ENCODE assay signal across 8 mouse cellular contexts in the genomic region with DNA sequence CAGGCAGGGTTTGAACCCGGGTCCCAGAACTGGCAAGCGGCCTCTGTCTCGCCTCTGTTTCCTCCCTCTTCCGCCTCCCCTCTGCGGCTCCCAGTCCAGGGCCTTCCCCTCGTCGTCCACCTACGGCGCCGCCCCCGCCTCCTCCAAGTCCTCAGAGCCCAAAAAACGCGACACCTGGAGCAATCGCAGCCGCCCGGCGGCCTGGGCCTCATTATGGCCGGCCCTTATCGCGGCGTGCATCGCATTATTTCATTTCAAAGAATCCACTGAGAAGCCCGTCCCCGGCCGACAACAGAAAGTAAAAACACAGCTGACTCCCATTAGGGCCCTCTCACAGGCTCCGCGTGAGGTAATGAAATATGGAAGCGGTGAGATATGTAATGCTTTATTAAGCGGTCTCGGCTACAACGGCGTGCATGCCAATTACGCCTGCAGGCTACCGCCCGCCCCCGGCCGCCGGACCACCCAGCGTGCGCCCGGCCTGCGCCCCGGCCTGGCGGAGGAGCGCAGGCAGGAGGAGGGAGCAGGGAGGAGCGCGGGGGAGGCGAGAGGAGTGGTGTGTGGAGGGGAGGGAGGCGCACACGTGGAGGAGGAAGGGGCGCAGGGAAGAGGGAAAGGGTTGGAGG. TPM values are rescaled to one million over a fixed set of nuclear protein-coding genes. Genes with fewer than 3 reads are reported as not detected.
DNase-seq lines count a peak whose midpoint lies in the region; ATAC-seq and TF ChIP-seq lines count a peak whose summit lies in the region.

Gene Gm12830 (plus strand): TSS at position 156 of the 626 bp plus-strand sequence.

- WGBS in forebrain, embryonic 13.5 days = under 1% methylated on average over 51 of the region's 51 CpGs
- 1% methylated on average over 51 of the region's 51 CpGs for WGBS in heart, postnatal 0 days
- WGBS in liver, embryonic 15.5 days (ENCODE audit: insufficient replicate concordance) = 2% methylated on average over 51 of the region's 51 CpGs
- WGBS in olfactory bulb, adult 2 months = 4% methylated on average over 51 of the region's 51 CpGs

- H3K27ac ChIP-seq in forebrain, embryonic 13.5 days = peak within 1 kb of the TSS; percentile 32; the same call in 1 of the 2 replicates
- no peak within 1 kb of the TSS for H3K27ac ChIP-seq in heart, postnatal 0 days (ENCODE audit: low read depth)
- no peak within 1 kb of the TSS for H3K27ac ChIP-seq in liver, embryonic 15.5 days (replicated peaks)
- no peak within 1 kb of the TSS for H3K27ac ChIP-seq in olfactory bulb, adult 2 months (ENCODE audit: insufficient read depth, low read depth, low read length)

- no peak for TF ChIP-seq EP300 in heart, postnatal 0 days (IDR thresholded peaks at IDR 0.05; ENCODE audit: low read depth)

- no peak for TF ChIP-seq POLR2A in olfactory bulb, adult 2 months (IDR thresholded peaks at IDR 0.05; ENCODE audit: insufficient read depth, low read depth, low read length)

- ATAC-seq in forebrain, embryonic 13.5 days = peak; percentile 70
- ATAC-seq in heart, postnatal 0 days (ENCODE audit: insufficient read depth, low read depth) = peak; percentile 66
- no peak for ATAC-seq in liver, embryonic 15.5 days (ENCODE audit: insufficient read depth)

- H3K4me2 ChIP-seq in forebrain, embryonic 13.5 days = peak within 1 kb of the TSS; percentile 65
- H3K4me2 ChIP-seq in heart, postnatal 0 days (ENCODE audit: low read depth, low read length) = peak within 1 kb of the TSS; percentile 68
- peak within 1 kb of the TSS; percentile 59 for H3K4me2 ChIP-seq in liver, embryonic 15.5 days

- TF ChIP-seq CTCF in heart, postnatal 0 days (IDR thresholded peaks at IDR 0.05; ENCODE audit: low read depth) = no peak
- TF ChIP-seq CTCF in olfactory bulb, adult 2 months (IDR thresholded peaks at IDR 0.05; ENCODE audit: insufficient read depth, low read depth, low read length) = no peak

- DNase-seq in thymus, postnatal 4 days = peak; percentile 13
- DNase-seq in thymus, adult 18-20 months = no peak
- no peak for DNase-seq in heart, postnatal 0 days (ENCODE audit: low spot score)
- peak; percentile 42 to 49 for DNase-seq in kidney, postnatal 25 days
- no peak for DNase-seq in spleen, postnatal 14 days (ENCODE audit: low spot score in 2 of 2)

- no peaks in the 10 kb centered on the region for H3K9me3 ChIP-seq in forebrain, embryonic 13.5 days (replicated peaks)
- H3K9me3 ChIP-seq in heart, postnatal 0 days (replicated peaks; ENCODE audit: control insufficient read depth, low read length) = no peaks in the 10 kb centered on the region
- no peaks in the 10 kb centered on the region for H3K9me3 ChIP-seq in liver, embryonic 15.5 days (replicated peaks)

- H3K9ac ChIP-seq in forebrain, embryonic 13.5 days = peak within 1 kb of the TSS; percentile 59
- H3K9ac ChIP-seq in heart, postnatal 0 days (replicated peaks; ENCODE audit: low read depth, low read length) = peak within 1 kb of the TSS; percentile 52
- H3K9ac ChIP-seq in liver, embryonic 15.5 days = no peak within 1 kb of the TSS

- peaks cover 28% of the 10 kb centered on the region for H3K4me1 ChIP-seq in forebrain, embryonic 13.5 days
- H3K4me1 ChIP-seq in heart, postnatal 0 days (ENCODE audit: control insufficient read depth, insufficient read depth) = no peaks in the 10 kb centered on the region
- 0 out of 2 replicates have a peak, but pooled peaks cover 5% of the 10 kb centered on the region for H3K4me1 ChIP-seq in liver, embryonic 15.5 days (replicated peaks)
- H3K4me1 ChIP-seq in olfactory bulb, adult 2 months (ENCODE audit: control insufficient read depth, insufficient read depth, low read length) = peaks cover 10% of the 10 kb centered on the region

- peak within 1 kb of the TSS; percentile 44 for H3K4me3 ChIP-seq in forebrain, embryonic 13.5 days
- peak within 1 kb of the TSS; percentile 56 for H3K4me3 ChIP-seq in heart, postnatal 0 days (ENCODE audit: low read depth, low read length)
- peak within 1 kb of the TSS; percentile 39 for H3K4me3 ChIP-seq in liver, embryonic 15.5 days (replicated peaks)
- H3K4me3 ChIP-seq in olfactory bulb, adult 2 months (ENCODE audit: insufficient read depth, low read depth, low read length) = peak within 1 kb of the TSS; percentile 57

- no peaks in the 10 kb centered on the region for H3K36me3 ChIP-seq in forebrain, embryonic 13.5 days (ENCODE audit: poor library complexity, severe bottlenecking)
- H3K36me3 ChIP-seq in heart, postnatal 0 days (replicated peaks; ENCODE audit: control insufficient read depth, insufficient read depth, low read length) = no peaks in the 10 kb centered on the region
- H3K36me3 ChIP-seq in liver, embryonic 15.5 days (replicated peaks) = no peaks in the 10 kb centered on the region

- peaks cover 80% of the 10 kb centered on the region for H3K27me3 ChIP-seq in forebrain, embryonic 13.5 days
- H3K27me3 ChIP-seq in heart, postnatal 0 days (ENCODE audit: control insufficient read depth, insufficient read depth, low read length) = peaks cover 32% of the 10 kb centered on the region
- peaks cover 55% of the 10 kb centered on the region for H3K27me3 ChIP-seq in liver, embryonic 15.5 days

RNA-seq across cellular contexts. Expression of gene Gm12830, which starts in this region (rescaled TPM):
- not detected in 2 replicates for polyA plus RNA-seq in forebrain, embryonic 13.5 days (2015; fragmentation: Nextera tagmentation; extraction: Ambion mirVana)
- not detected in 2 replicates for total RNA-seq in heart, postnatal 0 days (2014; rRNA removed; ENCODE audit: low replicate concordance)
- not detected in 2 replicates for polyA plus RNA-seq in heart, postnatal 0 days (2015; fragmentation: Nextera tagmentation; extraction: Ambion mirVana)
- polyA plus RNA-seq in liver, embryonic 15.5 days (2015; fragmentation: Nextera tagmentation; extraction: Ambion mirVana) = not detected in 2 replicates
- not detected in 2 replicates for polyA plus RNA-seq in olfactory bulb, adult 2 months (2012; ENCODE audit: insufficient read depth, insufficient read length, low replicate concordance, missing spikeins)

Comparison
In these comparisons a context has a peak if more than half of its experiments do, and no peak if none do; other contexts are left out.
1. DNase-seq: peak in thymus, postnatal 4 days (single experiment) and kidney, postnatal 25 days (2 of 2); none in thymus, adult 18-20 months (0 of 2), heart, postnatal 0 days (single experiment) and spleen, postnatal 14 days (0 of 2).
2. Peak in ATAC-seq, H3K4me3 ChIP-seq, H3K27ac ChIP-seq, H3K9ac ChIP-seq and H3K4me2 ChIP-seq in forebrain, embryonic 13.5 days; RNA of the gene not detected or under 1 TPM.
3. Peak in ATAC-seq, H3K4me3 ChIP-seq, H3K9ac ChIP-seq and H3K4me2 ChIP-seq in heart, postnatal 0 days; RNA of the gene not detected or under 1 TPM.
4. Peak in every context shown above with its lines, with median percentiles within 50 percentile points of each other: H3K4me2 ChIP-seq and H3K4me3 ChIP-seq.